Mouse (Mus musculus) embryo, embryonic 11.5 days (tissue): ENCODE measurements around the gene Ltbr.

Source experiments
- DNase-seq: peaks from one replicate; pipeline ENCODE4 v3.0.0-alpha.2; 2012; ENCODE audit warnings: low read depth, low spot score

The Ltbr gene

GRCm38 (mm10) chr6:125313546-125314230 is at the start of gene Ltbr:
TSS of gene Ltbr (minus strand) at chr6:125313885.
- DNase-seq = peak; percentile 41

DNA sequence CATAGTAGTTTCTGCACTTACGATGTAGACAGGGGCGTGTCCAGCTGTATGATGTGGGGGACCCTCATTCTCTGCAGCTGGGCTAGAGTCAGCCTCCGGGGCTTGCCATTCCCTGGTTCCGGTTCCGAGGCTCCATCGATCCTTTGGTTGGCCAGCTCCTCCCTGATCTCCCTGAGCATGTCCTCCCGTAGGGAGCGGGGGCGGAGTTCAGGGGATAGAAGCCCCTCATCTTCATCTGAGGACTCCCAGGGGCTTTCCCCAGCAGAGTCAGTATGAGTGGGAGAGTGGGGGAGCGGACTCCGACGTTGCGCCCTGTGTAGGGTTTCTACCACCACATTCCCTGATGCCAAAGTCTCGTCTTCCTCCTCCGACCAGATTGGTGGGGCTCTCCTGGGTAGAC is 49.3 kb upstream of the Ltbr start:
- DNase-seq = no peak

GRCm38 (mm10) chr6:125361467-125362291 is 48.0 kb upstream of the Ltbr start:
- no peak for DNase-seq

- no peak for DNase-seq
These were observed 47.2 kb upstream of the Ltbr start for GRCm38 (mm10) chr6:125360846-125361245.

DNA sequence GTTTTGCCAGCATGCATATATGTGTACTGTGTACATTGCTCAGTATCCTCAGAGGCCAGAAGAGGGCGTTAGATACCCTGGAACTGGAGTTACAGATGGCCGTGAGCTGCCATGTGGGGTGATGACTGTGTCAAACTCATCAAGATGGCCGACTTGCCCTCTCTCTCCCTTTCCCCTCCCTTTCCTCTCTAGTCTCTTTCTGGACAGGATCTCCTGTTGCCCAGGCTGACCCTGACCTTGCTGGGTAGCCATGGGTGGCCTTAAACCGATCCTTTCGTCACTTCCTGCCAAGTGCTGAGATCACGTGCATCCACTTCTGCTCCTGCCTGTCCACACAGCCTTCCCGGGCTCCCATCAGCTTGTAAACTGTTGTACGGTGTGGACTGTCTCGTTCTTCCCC is 46.3 kb upstream of the Ltbr start:
- no peak for DNase-seq

- no peak for DNase-seq
These were observed 43.6 kb upstream of the Ltbr start for GRCm38 (mm10) chr6:125357334-125357733.

DNA sequence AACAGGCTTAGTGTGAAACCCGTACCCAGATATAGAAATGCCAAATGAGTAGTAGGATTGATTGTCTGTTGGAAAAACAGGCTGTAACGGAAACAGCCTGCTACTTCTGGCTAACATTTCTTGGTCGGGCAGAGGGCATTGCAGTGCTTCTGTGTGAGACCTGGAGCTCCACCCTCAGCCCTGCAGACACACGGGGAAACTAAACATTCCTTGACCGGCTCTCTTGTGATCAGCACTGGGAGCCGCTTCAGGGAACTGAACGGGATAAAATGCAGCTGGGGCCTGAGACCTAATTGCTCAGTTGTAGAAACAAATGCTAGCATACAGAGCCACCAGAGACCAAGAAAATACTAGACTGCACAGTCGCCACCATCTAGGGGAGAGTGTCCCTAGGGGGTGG is 42.6 kb upstream of the Ltbr start:
- no peak for DNase-seq

DNA sequence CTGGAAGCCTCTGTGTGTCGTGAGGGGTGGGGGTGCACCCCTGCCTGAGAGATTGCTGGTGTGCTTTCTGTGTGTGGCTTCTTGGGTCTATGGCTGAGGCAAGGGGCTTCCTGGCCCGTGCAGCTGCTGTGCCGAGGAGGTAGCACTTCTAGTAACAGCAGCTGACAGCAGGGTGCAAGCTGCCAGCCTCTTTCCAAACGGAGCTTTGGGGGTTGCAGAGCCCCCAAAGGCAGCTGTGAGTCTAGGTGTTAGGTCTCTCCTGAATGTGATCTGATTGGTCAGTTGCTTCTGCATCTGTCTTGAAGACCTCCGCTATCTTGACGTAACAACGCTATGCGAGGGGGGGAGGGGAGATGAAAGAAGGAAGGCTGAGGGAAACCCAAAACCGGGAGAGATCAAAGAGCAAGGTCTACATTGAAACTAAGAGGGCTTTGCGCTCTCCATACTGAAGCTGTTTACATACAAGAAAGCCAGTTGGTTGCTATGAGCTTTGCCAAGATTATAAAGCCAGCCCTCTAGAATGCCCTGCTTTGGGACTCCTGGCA is 41.6 kb upstream of the Ltbr start:
- no peak for DNase-seq

- no peak for DNase-seq
These were observed 40.9 kb upstream of the Ltbr start for GRCm38 (mm10) chr6:125354352-125355151.

- no peak for DNase-seq
These were observed 40.0 kb upstream of the Ltbr start for GRCm38 (mm10) chr6:125353655-125354054.

DNA sequence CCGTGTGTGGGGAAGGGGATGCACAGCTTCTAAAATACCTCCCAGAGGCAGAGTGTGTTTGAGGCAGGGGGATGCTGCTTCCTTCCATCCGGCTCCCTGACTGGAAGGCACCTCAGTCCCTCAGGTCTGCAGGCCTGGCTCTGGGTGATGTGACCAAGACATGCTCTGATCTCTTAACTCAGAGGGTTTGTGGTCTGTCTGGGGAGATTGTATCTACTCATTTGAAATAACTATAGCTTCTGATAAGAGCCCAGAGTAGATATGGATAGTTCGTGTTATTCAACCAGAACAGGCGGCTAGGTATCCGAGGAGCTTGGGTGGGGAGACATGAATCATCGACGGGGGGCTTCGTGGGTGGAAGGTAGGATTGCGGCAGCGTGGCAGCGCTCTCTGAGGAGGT is 39.5 kb upstream of the Ltbr start:
- DNase-seq = no peak

DNA sequence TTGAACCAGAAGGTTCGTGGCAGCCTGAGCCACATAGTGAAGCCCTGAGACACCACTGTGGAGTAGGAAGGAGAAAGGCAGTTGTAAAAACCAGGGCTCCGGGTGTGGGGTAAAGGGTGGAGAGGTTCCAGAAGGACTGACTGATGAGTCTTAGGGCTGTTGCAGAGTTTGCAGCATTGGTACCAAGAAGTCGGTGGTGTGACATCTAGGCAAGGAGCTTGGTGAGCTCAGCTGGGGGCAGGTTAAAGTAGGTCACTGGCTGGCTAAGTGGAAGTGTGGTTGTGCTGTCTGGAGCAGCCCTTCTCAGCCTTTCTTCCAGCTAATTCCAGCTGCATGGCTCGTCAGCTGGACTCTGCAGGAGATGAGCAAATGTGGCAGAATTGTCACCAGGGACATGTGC is 39.1 kb upstream of the Ltbr start:
- no peak for DNase-seq

DNA sequence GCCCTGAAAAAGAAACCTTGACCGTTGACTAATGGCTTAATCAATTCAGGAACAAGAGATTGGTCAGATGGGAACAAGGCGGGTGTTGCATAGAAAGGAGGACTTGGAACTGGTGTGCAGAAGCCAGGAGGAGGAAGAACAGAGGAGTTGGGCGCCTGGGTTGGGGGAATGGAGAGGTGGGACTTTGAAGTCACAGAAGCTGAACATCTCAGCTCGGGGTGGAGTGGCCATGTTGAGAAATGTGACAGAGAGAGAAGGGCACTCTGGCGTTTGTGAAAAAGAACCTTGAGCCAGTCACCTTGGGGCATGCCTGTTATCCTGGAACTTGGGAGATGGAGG is 38.3 kb upstream of the Ltbr start:
- no peak for DNase-seq

- DNase-seq = no peak
These were observed 37.8 kb upstream of the Ltbr start for GRCm38 (mm10) chr6:125351368-125352045.

- DNase-seq = no peak
These were observed 37.3 kb upstream of the Ltbr start for GRCm38 (mm10) chr6:125350995-125351324.

- DNase-seq = no peak
These were observed 36.7 kb upstream of the Ltbr start for GRCm38 (mm10) chr6:125350231-125350994.

GRCm38 (mm10) chr6:125349575-125350230 is 36.0 kb upstream of the Ltbr start:
- peak; percentile 51 for DNase-seq

- no peak for DNase-seq
These were observed 35.3 kb upstream of the Ltbr start, which contains the start of gene Tnfrsf1a for GRCm38 (mm10) chr6:125348721-125349574. TSS of gene Tnfrsf1a (plus strand) at chr6:125349362.

DNA sequence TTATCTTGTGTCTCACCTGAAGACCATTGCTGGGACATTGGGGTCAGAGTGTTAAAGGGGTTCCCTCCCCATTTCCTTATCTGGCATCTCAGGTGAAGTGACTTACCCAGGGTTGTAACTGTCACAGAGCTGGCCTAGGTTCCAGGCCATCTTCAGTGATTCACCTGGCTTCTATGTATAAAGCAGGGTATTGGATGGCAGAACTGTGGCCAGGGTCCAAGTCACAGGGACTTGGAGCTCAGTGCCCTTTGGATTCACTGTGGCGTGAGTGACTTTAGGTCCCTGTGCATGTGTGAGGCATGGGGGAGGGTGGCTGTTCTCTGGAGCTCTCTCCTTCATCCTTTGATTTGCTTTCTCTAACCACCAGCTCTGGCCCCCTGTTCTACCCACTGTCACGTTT is 32.3 kb upstream of the Ltbr start:
- DNase-seq = no peak
